Mouse (Mus musculus): Measurements from ENCODE around the gene Psme4.

Psme4 gene

GRCm38 (mm10) chr11:30786230-30786983, 14.9 kb downstream of the Psme4 start:
- no peak for DNase-seq (ENCODE audit: low spot score)

- DNase-seq (ENCODE audit: low spot score): no peak
Measured at GRCm38 (mm10) chr11:30792680-30793079, 21.2 kb downstream of the Psme4 start.

- DNase-seq (ENCODE audit: low spot score): no peak
Measured at GRCm38 (mm10) chr11:30793753-30794152, 22.2 kb downstream of the Psme4 start.

- no peak for DNase-seq (ENCODE audit: low spot score)
Measured at GRCm38 (mm10) chr11:30797236-30797635, 25.7 kb downstream of the Psme4 start.

GRCm38 (mm10) chr11:30799496-30799895, 28.0 kb downstream of the Psme4 start:
- DNase-seq (ENCODE audit: low spot score): peak; percentile 10

GRCm38 (mm10) chr11:30800091-30800490, 28.6 kb downstream of the Psme4 start:
- no peak for DNase-seq (ENCODE audit: low spot score)

- no peak for DNase-seq (ENCODE audit: low spot score)
Measured at GRCm38 (mm10) chr11:30802421-30802820, 30.9 kb downstream of the Psme4 start.

- DNase-seq (ENCODE audit: low spot score): no peak
Measured at GRCm38 (mm10) chr11:30821116-30821515, 49.6 kb downstream of the Psme4 start.

- DNase-seq (ENCODE audit: low spot score): no peak
Measured at GRCm38 (mm10) chr11:30838793-30839192, 67.3 kb downstream of the Psme4 start.

- DNase-seq (ENCODE audit: low spot score): no peak
Measured at GRCm38 (mm10) chr11:30844355-30844754, 72.8 kb downstream of the Psme4 start.

GRCm38 (mm10) chr11:30872425-30872824, 100.9 kb downstream of the Psme4 start:
- DNase-seq (ENCODE audit: low spot score): no peak

- DNase-seq (ENCODE audit: low spot score): peak; percentile 18
Measured at GRCm38 (mm10) chr11:30885171-30885871, 113.8 kb downstream of the Psme4 start, which contains the start of the genes Gpr75 and Asb3. Gene Gpr75 (plus strand): TSS chr11:30885358. Gene Asb3 (plus strand): TSS chr11:30885416.

GRCm38 (mm10) chr11:30888153-30888552, 116.6 kb downstream of the Psme4 start:
- no peak for DNase-seq (ENCODE audit: low spot score)

GRCm38 (mm10) chr11:30896201-30896600, 124.7 kb downstream of the Psme4 start:
- no peak for DNase-seq (ENCODE audit: low spot score)

GRCm38 (mm10) chr11:30899312-30899711, 127.8 kb downstream of the Psme4 start:
- DNase-seq (ENCODE audit: low spot score): no peak

GRCm38 (mm10) chr11:30912311-30912710, 140.8 kb downstream of the Psme4 start:
- DNase-seq (ENCODE audit: low spot score): no peak

- no peak for DNase-seq (ENCODE audit: low spot score)
Measured at GRCm38 (mm10) chr11:30920641-30921040, 149.1 kb downstream of the Psme4 start.

- DNase-seq (ENCODE audit: low spot score): no peak
Measured at GRCm38 (mm10) chr11:30923283-30923682, 151.8 kb downstream of the Psme4 start.

- no peak for DNase-seq (ENCODE audit: low spot score)
Measured at GRCm38 (mm10) chr11:30928079-30928478, 156.6 kb downstream of the Psme4 start.

GRCm38 (mm10) chr11:30928498-30928897, 157.0 kb downstream of the Psme4 start:
- no peak for DNase-seq (ENCODE audit: low spot score)

Measured in ovary, postnatal 14 days (tissue).